Comparison of ENCODE assay signal across 28 mouse cellular contexts in genomic region chrX:74070794-74071193, GRCm38 (mm10). TPM values are rescaled to one million over a fixed set of nuclear protein-coding genes. Genes with fewer than 3 reads are reported as not detected.
DNase-seq lines count a peak whose midpoint lies in the region; ATAC-seq and TF ChIP-seq lines count a peak whose summit lies in the region.
"Had no signal": no experiment of that assay in that cellular context is flagged by ENCODE, and none has a peak within 500 bp of the region (broad histone marks: within the 10 kb centered on the region; RNA-seq: fewer than 3 reads in every experiment).

No protein-coding gene starts in this region.

- peaks cover 4% of the 10 kb centered on the region for H3K4me1 ChIP-seq in heart, adult 2 months (ENCODE audit: control insufficient read depth, insufficient read depth, low read length)
- H3K4me1 ChIP-seq in G1E (ENCODE audit: insufficient read depth, low read depth, low read length), result no peaks in the 10 kb centered on the region
- H3K4me1 ChIP-seq in MEL (ENCODE audit: control insufficient read depth in 1 of 2, insufficient read depth in 2 of 2, low read length in 2 of 2), result peaks cover 2 to 9% of the 10 kb centered on the region in 2 experiments; a peak in 2 of 4 replicates

- no peak for TF ChIP-seq RAD21 in MEL (IDR thresholded peaks at IDR 0.05; ENCODE audit: low read depth, low read length)

- H3K9me3 ChIP-seq in G1E (replicated peaks), result no peaks in the 10 kb centered on the region
- no peaks in the 10 kb centered on the region for H3K9me3 ChIP-seq in MEL (replicated peaks; ENCODE audit: insufficient read depth, low read length)

- H3K4me3 ChIP-seq in heart, adult 2 months, result no peak overlapping the region
- H3K4me3 ChIP-seq in G1E (ENCODE audit: low read depth, low read length) (no peak overlapping the region), MEL (ENCODE audit: control insufficient read depth in 1 of 2, insufficient read depth in 1 of 2, low read depth in 2 of 2, low read length in 2 of 2) (no peak overlapping the region)

- H3K27ac ChIP-seq in heart, adult 2 months, result peak overlapping the region; percentile 42
- H3K27ac ChIP-seq in MEL (ENCODE audit: control insufficient read depth, low read depth, low read length), result no peak overlapping the region

- TF ChIP-seq POLR2A in heart, adult 2 months (IDR thresholded peaks at IDR 0.05; ENCODE audit: insufficient read depth, low read depth, low read length), result no peak
- TF ChIP-seq POLR2A in MEL (IDR thresholded peaks at IDR 0.05; ENCODE audit: control insufficient read depth in 1 of 2, insufficient read depth in 1 of 2, low read depth in 1 of 2, low read length in 2 of 2, poor library complexity in 1 of 2), result no peak

- no peak for DNase-seq in heart, adult 2 months
- DNase-seq in heart, postnatal 10 days, result no peak
- DNase-seq in 416B (ENCODE audit: low read depth) (peak; percentile 51), G1E (ENCODE audit: low spot score) (no peak), MEL (ENCODE audit: low read depth, low spot score) (no peak)
- DNase-seq in cerebellum, adult 8-10 months, result no peak
- no peak for DNase-seq in layer of hippocampus, adult 11-12 months (ENCODE audit: low spot score)
- DNase-seq: adrenal gland, adult 2 months; adrenal gland, adult 8-10 months; adrenal gland, postnatal 10 days; adrenal gland, postnatal 14 days; adrenal gland, postnatal 25 days; adrenal gland, postnatal 36 days; B cell, adult 2 months; cerebellum, adult 11 months; cerebellum, adult 11-12 months; cerebellum, adult 18-20 months; cerebellum, adult 2 months; cerebellum, adult 9-10 months; cerebellum, adult 9-11 months had no signal

- H3K27me3 ChIP-seq in heart, adult 2 months (ENCODE audit: control insufficient read depth, insufficient read depth, low read length), result no peaks in the 10 kb centered on the region
- H3K27me3 ChIP-seq in G1E (ENCODE audit: insufficient read depth, low read length) (no peaks in the 10 kb centered on the region), MEL (ENCODE audit: control insufficient read depth in 1 of 2, insufficient read depth in 2 of 2, low read length in 2 of 2) (no peaks in the 10 kb centered on the region)
- H3K27me3 ChIP-seq: CH12.LX had no signal

- no peaks in the 10 kb centered on the region for H3K79me2 ChIP-seq in heart, adult 2 months (replicated peaks; ENCODE audit: control insufficient read depth, insufficient read depth, low read length)
- peaks cover 1% of the 10 kb centered on the region; the same call in 1 of the 2 replicates for H3K79me2 ChIP-seq in MEL (ENCODE audit: control insufficient read depth, insufficient read depth, low read length, poor library complexity)

- no peak for TF ChIP-seq EP300 in heart, adult 2 months (IDR thresholded peaks at IDR 0.05; ENCODE audit: insufficient read depth, low read depth, low read length)
- TF ChIP-seq EP300 in MEL (IDR thresholded peaks at IDR 0.05; ENCODE audit: low read depth in 1 of 2, low read length in 2 of 2), result peak; percentile 52 to 67

- peaks cover 4% of the 10 kb centered on the region; the same call in 1 of the 2 replicates for H3K36me3 ChIP-seq in heart, adult 2 months (ENCODE audit: control insufficient read depth, insufficient read depth, low read length)
- H3K36me3 ChIP-seq in G1E (replicated peaks), result peaks cover 36% of the 10 kb centered on the region
- peaks cover 4 to 13% of the 10 kb centered on the region in 2 experiments for H3K36me3 ChIP-seq in MEL (ENCODE audit: control insufficient read depth in 1 of 2, insufficient read depth in 2 of 2, low read length in 2 of 2)

- ATAC-seq in G1E (ENCODE audit: extremely low read depth, insufficient number of reproducible peaks, low FRiP score, poor library complexity, severe bottlenecking), result peak; percentile 15; the same call in 1 of the 2 replicates
- no peak for ATAC-seq in activated CD4-positive, CD25-positive, alpha-beta regulatory T cell, adult 4 months
- ATAC-seq: CD4-positive, CD25-positive, alpha-beta regulatory T cell, adult 4 months; Patski had no signal

- TF ChIP-seq CTCF in heart, adult 2 months (IDR thresholded peaks at IDR 0.05), result no peak
- TF ChIP-seq CTCF in G1E (IDR thresholded peaks at IDR 0.05; ENCODE audit: low read depth, low read length) (no peak), MEL (IDR thresholded peaks at IDR 0.05 in 2 of 3, conservative IDR thresholded peaks at IDR 0.05 in 1 of 3; ENCODE audit: control insufficient read depth in 1 of 3, insufficient read depth in 1 of 3, low read depth in 2 of 3, low read length in 3 of 3, poor library complexity in 1 of 3, severe bottlenecking in 1 of 3) (no peak)

- H3K9ac ChIP-seq in heart, adult 2 months (ENCODE audit: low read depth, low read length), result no peak overlapping the region
- no peak overlapping the region for H3K9ac ChIP-seq in MEL (ENCODE audit: control insufficient read depth, low read depth, low read length, poor library complexity, severe bottlenecking)

- intact Hi-C loops in heart, adult 2 months (cut with DNase I), result no loop called here
- intact Hi-C loops in heart, postnatal 10 days (cut with DNase I), result no loop called here

TF ChIP-seq in MEL, 35 proteins besides CTCF, POLR2A, EP300 and RAD21:
- no peak for TF ChIP-seq GATA1 (IDR thresholded peaks at IDR 0.05; ENCODE audit: low read depth, low read length)
- TF ChIP-seq MXI1 (IDR thresholded peaks at IDR 0.05; ENCODE audit: low read depth, low read length), result no peak
- TF ChIP-seq RCOR1 (IDR thresholded peaks at IDR 0.05; ENCODE audit: low read depth, low read length), result peak; percentile 73
- no peak for TF ChIP-seq NRF1 (IDR thresholded peaks at IDR 0.05; ENCODE audit: insufficient read depth, low read depth, low read length, poor library complexity, severe bottlenecking)
- TF ChIP-seq E2F4 (IDR thresholded peaks at IDR 0.05; ENCODE audit: borderline replicate concordance, low read depth, low read length), result no peak
- TF ChIP-seq ZKSCAN1 (IDR thresholded peaks at IDR 0.05; ENCODE audit: low read depth, low read length), result no peak
- TF ChIP-seq MAX (IDR thresholded peaks at IDR 0.05; ENCODE audit: low read length), result no peak
- TF ChIP-seq MEF2A (IDR thresholded peaks at IDR 0.05; ENCODE audit: extremely low read depth, insufficient replicate concordance, low read depth, low read length, poor library complexity, severe bottlenecking), result 0 out of 2 replicates have a peak, but pooled peaks have one; percentile 8
- TF ChIP-seq ZNF384 (IDR thresholded peaks at IDR 0.05; ENCODE audit: low read depth, low read length), result no peak
- TF ChIP-seq JUND (IDR thresholded peaks at IDR 0.05; ENCODE audit: low read depth, low read length), result no peak
- no peak for TF ChIP-seq POLR2AphosphoS5 (IDR thresholded peaks at IDR 0.05; ENCODE audit: borderline replicate concordance, low read depth, low read length)
- no peak for TF ChIP-seq UBTF (IDR thresholded peaks at IDR 0.05; ENCODE audit: borderline replicate concordance, insufficient read depth, low read depth, low read length)
- TF ChIP-seq TCF12 (IDR thresholded peaks at IDR 0.05; ENCODE audit: low read depth, low read length), result peak; percentile 46; the same call in 1 of the 2 replicates
- no peak for TF ChIP-seq HCFC1 (IDR thresholded peaks at IDR 0.05; ENCODE audit: low read depth, low read length)

RNA-seq across cellular contexts. Expression of gene Irak1, which starts 47.1 kb away (rescaled TPM):
- 10 to 100 TPM; 56.7 to 58.0 TPM for total RNA-seq in heart, adult 2 months (2021)
- polyA plus RNA-seq in heart, adult 2 months (2012; rRNA removed), result 112 and 128 TPM in 2 replicates
- 10 to 100 TPM; 54.7 to 56.7 TPM for total RNA-seq in heart, postnatal 10 days (2021)
- 76.7 and 101 TPM in 2 replicates for total RNA-seq in G1E (2014; fragmentation: Nextera tagmentation)
- total RNA-seq in G1E (2017), result 35.4 and 39.7 TPM in 2 replicates
- polyA plus RNA-seq in G1E (2012), result 270 and 286 TPM in 2 replicates
- total RNA-seq in MEL (2012; rRNA removed), result 30.1 and 33.7 TPM in 2 replicates
- 100 to 1,000 TPM in 1 of 2 experiments, not detected in 1; 106 TPM for polyA plus RNA-seq in MEL (2012; ENCODE audit: insufficient read depth in 1 of 2, insufficient read length in 2 of 2, low read depth in 1 of 2, low replicate concordance in 2 of 2, missing spikeins in 1 of 2)
- polyA plus RNA-seq in activated CD4-positive, CD25-positive, alpha-beta regulatory T cell, adult 4 months (2017; shearing (Covaris generic)), result 10 to 100 TPM; 22.5 to 26.5 TPM

RNA-seq across cellular contexts. Expression of gene Opn1mw, which starts 56.5 kb away (rescaled TPM):
- total RNA-seq in heart, adult 2 months (2021), result not detected
- not detected in 2 replicates for polyA plus RNA-seq in heart, adult 2 months (2012; rRNA removed)
- not detected for total RNA-seq in heart, postnatal 10 days (2021)
- total RNA-seq in G1E (2014; fragmentation: Nextera tagmentation), result not detected in 2 replicates
- total RNA-seq in G1E (2017), result not detected in 2 replicates
- polyA plus RNA-seq in G1E (2012), result not detected in 2 replicates
- not detected in 2 replicates for total RNA-seq in MEL (2012; rRNA removed)
- polyA plus RNA-seq in MEL (2012; ENCODE audit: insufficient read depth in 1 of 2, insufficient read length in 2 of 2, low read depth in 1 of 2, low replicate concordance in 2 of 2, missing spikeins in 1 of 2), result not detected
- polyA plus RNA-seq in activated CD4-positive, CD25-positive, alpha-beta regulatory T cell, adult 4 months (2017; shearing (Covaris generic)), result not detected
- total RNA-seq: adrenal gland, adult 18-20 months; adrenal gland, adult 2 months; adrenal gland, adult 8-10 months; adrenal gland, postnatal 10 days; adrenal gland, postnatal 14 days; adrenal gland, postnatal 25 days; adrenal gland, postnatal 36 days; adrenal gland, postnatal 4 days; CH12.LX; ES-E14 had no signal
- polyA plus RNA-seq: adrenal gland, adult 2 months; brain, embryonic 14.5 days; CD4-positive, CD25-positive, alpha-beta regulatory T cell, adult 4 months; cerebellum, adult 2 months had no signal
